Mouse (Mus musculus): Measurements from ENCODE around the gene Ferd3l. TPM values are rescaled to one million over a fixed set of nuclear protein-coding genes. Genes with fewer than 3 reads are reported as not detected.

The Ferd3l gene
- polyA plus RNA-seq, 1 experiment from 2014 or later = not detected

DNA sequence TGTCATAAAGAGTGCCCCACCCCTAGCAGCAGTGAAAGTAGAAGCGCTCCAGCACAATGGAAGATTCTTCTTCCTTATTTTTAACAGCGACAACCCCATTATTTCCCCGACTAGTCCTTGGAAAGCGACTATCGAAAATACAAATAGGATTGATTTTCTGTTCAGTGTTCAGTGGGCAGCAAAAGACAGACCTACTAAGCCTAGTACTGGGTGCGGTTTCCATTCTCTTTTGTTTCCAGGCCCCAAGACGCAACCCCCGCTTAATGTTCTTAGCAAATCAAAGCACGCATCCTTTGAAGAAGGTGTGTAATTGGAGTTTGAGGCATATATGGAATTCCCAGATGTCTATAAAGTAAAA lies 34.5 kb downstream of the Ferd3l start:
- H3K4me1 ChIP-seq (replicated peaks; ENCODE audit: control insufficient read depth, insufficient read depth) = no peaks in the 10 kb centered on the region
- no peak for ATAC-seq (ENCODE audit: low FRiP score, low TSS enrichment)
- H3K27ac ChIP-seq (replicated peaks) = no peak overlapping the region
- peaks cover 12% of the 10 kb centered on the region; the same call in 1 of the 2 replicates for H3K27me3 ChIP-seq (ENCODE audit: control insufficient read depth, insufficient read depth, low read length)
- WGBS = 35% methylated on average over 9 of the region's 9 CpGs
- H3K9me3 ChIP-seq (ENCODE audit: control insufficient read depth, low read length) = no peaks in the 10 kb centered on the region
- H3K4me3 ChIP-seq (ENCODE audit: low read depth, low read length) = no peak overlapping the region
- no peak for TF ChIP-seq EP300 (optimal IDR thresholded peaks at IDR 0.05)
- TF ChIP-seq CTCF (IDR thresholded peaks at IDR 0.05; ENCODE audit: low read depth) = no peak
- H3K4me2 ChIP-seq (replicated peaks; ENCODE audit: low read depth) = no peak overlapping the region
- H3K9ac ChIP-seq (ENCODE audit: low read length) = no peak overlapping the region
- DNase-seq (ENCODE audit: low spot score) = no peak
- no peaks in the 10 kb centered on the region for H3K36me3 ChIP-seq (ENCODE audit: control insufficient read depth, insufficient read depth, low read length)

DNA sequence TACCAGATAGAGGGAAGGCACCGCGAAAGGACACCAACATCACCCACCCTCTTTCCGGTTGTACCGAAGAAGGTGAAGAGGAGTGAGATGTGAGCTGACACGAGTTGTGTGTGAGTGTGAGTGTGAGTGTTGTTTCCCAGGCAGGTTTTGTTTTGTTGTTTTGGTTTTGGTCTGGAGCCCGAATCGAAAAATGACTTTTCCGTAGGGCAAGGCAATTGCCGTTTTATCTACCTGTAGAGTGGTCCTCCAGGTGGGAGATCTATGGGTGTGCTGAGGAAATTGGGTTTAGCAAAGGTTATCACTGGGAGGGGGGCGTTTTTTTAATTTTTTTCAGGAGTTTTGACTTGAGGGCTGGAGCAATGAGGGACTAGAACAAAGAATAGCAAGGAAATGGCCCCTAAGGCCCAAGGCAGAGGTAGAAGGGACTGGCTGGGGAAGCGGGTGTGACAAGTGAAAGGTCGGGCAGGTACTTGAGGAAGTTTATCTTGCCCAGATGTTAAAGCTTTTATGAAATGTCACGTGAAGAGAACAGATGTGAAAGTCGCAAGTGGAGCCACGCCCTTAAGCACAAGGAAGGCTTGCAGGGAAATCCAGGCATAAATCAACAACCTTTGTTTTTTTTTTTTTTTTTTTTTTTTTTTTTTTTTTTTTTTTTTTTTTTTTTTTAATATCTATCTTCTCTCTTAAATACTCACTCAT lies 35.6 kb downstream of the Ferd3l start:
- H3K27me3 ChIP-seq (ENCODE audit: control insufficient read depth, insufficient read depth, low read length) = peaks cover 14% of the 10 kb centered on the region
- no peak overlapping the region for H3K9ac ChIP-seq (ENCODE audit: low read length)
- H3K4me1 ChIP-seq (replicated peaks; ENCODE audit: control insufficient read depth, insufficient read depth) = no peaks in the 10 kb centered on the region; the same call in 1 of the 2 replicates
- TF ChIP-seq CTCF (IDR thresholded peaks at IDR 0.05; ENCODE audit: low read depth) = no peak
- TF ChIP-seq EP300 (optimal IDR thresholded peaks at IDR 0.05) = no peak
- H3K4me3 ChIP-seq (ENCODE audit: low read depth, low read length) = no peak overlapping the region
- no peaks in the 10 kb centered on the region for H3K36me3 ChIP-seq (ENCODE audit: control insufficient read depth, insufficient read depth, low read length)
- ATAC-seq (ENCODE audit: low FRiP score, low TSS enrichment) = no peak
- no peak overlapping the region for H3K27ac ChIP-seq (replicated peaks)
- H3K4me2 ChIP-seq (replicated peaks; ENCODE audit: low read depth) = no peak overlapping the region
- WGBS = 33% methylated on average over 15 of the region's 15 CpGs
- no peaks in the 10 kb centered on the region for H3K9me3 ChIP-seq (ENCODE audit: control insufficient read depth, low read length)
- DNase-seq (ENCODE audit: low spot score) = no peak

DNA sequence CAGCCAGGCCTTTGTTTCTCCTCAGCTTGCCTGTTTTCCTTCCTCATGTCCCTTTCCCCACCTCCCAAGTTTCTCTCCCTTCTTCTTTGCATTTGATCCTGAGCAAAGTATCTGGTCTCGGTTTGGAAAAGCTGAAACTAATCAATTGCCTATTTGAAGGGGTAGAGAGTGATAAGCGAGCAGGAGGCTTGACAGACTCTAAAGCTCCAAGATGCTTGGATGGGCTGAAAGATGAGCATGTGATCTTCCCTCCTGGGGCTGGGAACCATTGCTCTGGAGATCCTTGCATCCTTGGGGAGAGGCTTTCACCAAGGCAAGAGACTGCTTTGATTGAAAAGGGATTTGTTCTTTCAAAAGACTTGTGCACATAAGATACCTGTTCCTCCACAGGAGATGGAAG lies 36.2 kb downstream of the Ferd3l start:
- H3K36me3 ChIP-seq (ENCODE audit: control insufficient read depth, insufficient read depth, low read length) = no peaks in the 10 kb centered on the region
- TF ChIP-seq EP300 (optimal IDR thresholded peaks at IDR 0.05) (no peak), CTCF (IDR thresholded peaks at IDR 0.05; ENCODE audit: low read depth) (no peak)
- H3K9me3 ChIP-seq (ENCODE audit: control insufficient read depth, low read length) = no peaks in the 10 kb centered on the region
- no peak overlapping the region for H3K27ac ChIP-seq (replicated peaks)
- 62% methylated on average over 2 of the region's 2 CpGs for WGBS
- no peak overlapping the region for H3K4me2 ChIP-seq (replicated peaks; ENCODE audit: low read depth)
- H3K4me3 ChIP-seq (ENCODE audit: low read depth, low read length) = no peak overlapping the region
- no peaks in the 10 kb centered on the region; the same call in 1 of the 2 replicates for H3K4me1 ChIP-seq (replicated peaks; ENCODE audit: control insufficient read depth, insufficient read depth)
- ATAC-seq (ENCODE audit: low FRiP score, low TSS enrichment) (no peak), DNase-seq (ENCODE audit: low spot score) (no peak)
- H3K27me3 ChIP-seq (ENCODE audit: control insufficient read depth, insufficient read depth, low read length) = peaks cover 12% of the 10 kb centered on the region
- H3K9ac ChIP-seq (ENCODE audit: low read length) = no peak overlapping the region

DNA sequence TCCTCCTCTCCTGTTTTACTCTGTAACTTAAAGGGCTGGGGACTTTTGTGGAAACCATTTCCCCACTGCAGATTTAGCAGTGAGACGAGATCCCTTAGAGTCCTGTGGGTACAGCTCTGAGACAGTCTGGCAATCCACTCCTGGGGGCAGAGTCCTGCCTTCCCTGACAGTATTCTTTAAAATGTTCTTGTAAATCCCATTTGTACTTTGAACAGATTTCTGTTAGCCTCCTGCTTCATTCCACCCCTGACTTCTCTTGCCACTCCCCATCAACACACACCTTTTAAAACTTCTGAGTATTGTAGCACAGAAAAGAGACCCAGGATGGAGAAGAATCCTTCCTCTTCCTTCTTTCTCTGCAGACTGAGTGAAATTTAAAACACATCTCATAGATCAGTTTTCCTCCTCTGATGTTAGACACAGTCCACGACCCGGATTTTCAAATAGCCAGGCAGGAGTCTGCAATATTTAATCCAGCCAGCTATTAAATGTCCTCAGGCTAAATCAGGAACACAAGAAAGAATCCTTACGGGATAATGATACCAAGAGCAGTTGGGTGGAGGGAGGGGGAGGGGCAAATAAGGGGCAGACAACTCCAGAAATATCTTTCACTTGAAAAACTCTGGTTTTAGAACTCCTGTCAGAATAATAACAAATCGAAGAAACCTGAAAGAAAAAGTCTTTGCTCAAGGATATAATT lies 37.6 kb downstream of the Ferd3l start:
- 21% methylated on average over 5 of the region's 5 CpGs for WGBS
- no peaks in the 10 kb centered on the region; the same call in 1 of the 2 replicates for H3K4me1 ChIP-seq (replicated peaks; ENCODE audit: control insufficient read depth, insufficient read depth)
- H3K27me3 ChIP-seq (ENCODE audit: control insufficient read depth, insufficient read depth, low read length) = peaks cover 12% of the 10 kb centered on the region
- no peak overlapping the region for H3K27ac ChIP-seq (replicated peaks)
- no peak overlapping the region for H3K4me3 ChIP-seq (ENCODE audit: low read depth, low read length)
- H3K36me3 ChIP-seq (ENCODE audit: control insufficient read depth, insufficient read depth, low read length) = no peaks in the 10 kb centered on the region
- TF ChIP-seq EP300 (optimal IDR thresholded peaks at IDR 0.05) (no peak), CTCF (IDR thresholded peaks at IDR 0.05; ENCODE audit: low read depth) (no peak)
- H3K9ac ChIP-seq (ENCODE audit: low read length) = no peak overlapping the region
- H3K9me3 ChIP-seq (ENCODE audit: control insufficient read depth, low read length) = no peaks in the 10 kb centered on the region
- H3K4me2 ChIP-seq (replicated peaks; ENCODE audit: low read depth) = no peak overlapping the region
- no peak for ATAC-seq (ENCODE audit: low FRiP score, low TSS enrichment)
- DNase-seq (ENCODE audit: low spot score) = no peak

DNA sequence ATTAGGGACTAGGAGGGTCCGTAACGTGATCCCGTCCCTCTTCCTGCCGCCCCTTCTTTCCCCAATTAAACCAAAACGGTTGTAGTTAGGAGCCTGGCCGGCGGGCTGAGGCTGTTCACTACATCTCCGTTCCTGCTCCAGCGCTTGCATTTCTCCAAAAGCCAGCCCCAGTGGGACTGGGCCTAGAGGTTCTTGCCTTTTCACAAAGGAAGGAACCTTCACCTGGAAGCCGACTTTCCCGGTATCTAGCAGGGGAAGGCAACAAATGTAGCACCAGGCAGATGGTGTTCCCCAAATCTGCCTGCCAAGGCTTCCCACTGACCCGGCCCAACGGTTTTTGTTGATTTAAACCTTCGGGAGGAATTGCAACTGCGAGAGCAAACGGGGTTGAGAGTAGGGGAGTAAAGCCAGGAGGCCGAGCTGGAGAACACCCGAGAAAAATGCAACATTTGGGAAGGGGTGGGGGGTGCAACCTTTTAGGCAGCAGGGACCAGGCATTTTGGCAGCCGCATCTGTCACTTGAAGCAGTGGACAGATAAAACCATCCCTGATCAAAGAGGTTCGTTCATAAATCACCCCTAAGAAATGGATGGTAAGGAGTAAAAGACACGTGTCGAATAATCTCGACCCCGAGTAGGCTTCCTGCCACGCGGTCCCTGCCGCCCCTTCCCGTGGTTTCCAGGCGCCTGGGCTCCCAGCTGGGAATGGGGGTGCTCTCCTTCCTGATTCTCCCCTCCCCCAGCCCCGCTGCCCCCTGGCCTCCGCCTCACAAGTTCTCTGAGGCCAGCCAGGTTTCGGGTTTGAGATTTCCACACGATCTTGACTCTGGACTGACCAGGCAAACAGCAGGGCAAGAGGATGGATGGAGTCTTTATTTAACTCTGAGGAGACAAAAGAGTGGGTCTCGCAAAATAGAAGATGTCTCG lies 38.5 kb downstream of the Ferd3l start:
- WGBS = 7% methylated on average over 35 of the region's 35 CpGs
- Histone ChIP-seq H3K4me2 (replicated peaks; ENCODE audit: low read depth) (peak overlapping the region; percentile 45), H3K4me3 (ENCODE audit: low read depth, low read length) (peak overlapping the region; percentile 23), H3K9me3 (ENCODE audit: control insufficient read depth, low read length) (no peaks in the 10 kb centered on the region), H3K27ac (replicated peaks) (no peak overlapping the region), H3K36me3 (ENCODE audit: control insufficient read depth, insufficient read depth, low read length) (no peaks in the 10 kb centered on the region), H3K4me1 (replicated peaks; ENCODE audit: control insufficient read depth, insufficient read depth) (no peaks in the 10 kb centered on the region; the same call in 1 of the 2 replicates), H3K27me3 (ENCODE audit: control insufficient read depth, insufficient read depth, low read length) (peaks cover 12% of the 10 kb centered on the region), H3K9ac (ENCODE audit: low read length) (no peak overlapping the region)
- no peak for TF ChIP-seq EP300 (optimal IDR thresholded peaks at IDR 0.05)
- no peak for TF ChIP-seq CTCF (IDR thresholded peaks at IDR 0.05; ENCODE audit: low read depth)
- ATAC-seq (ENCODE audit: low FRiP score, low TSS enrichment) (no peak), DNase-seq (ENCODE audit: low spot score) (no peak)

Measured in stomach, postnatal 0 days (tissue).